Mouse (Mus musculus): Measurements from ENCODE around the gene Rgs3.
A peak's percentile ranks its signal among the peaks of the same experiment; 100 is the strongest.

Rgs3 gene

GRCm38 (mm10) chr4:62559797-62560329 is at the start of gene Rgs3:
Gene Rgs3 (plus strand): TSS chr4:62559847.
- no peak for DNase-seq

GRCm38 (mm10) chr4:62509946-62510345 is 49.7 kb upstream of the Rgs3 start:
- DNase-seq = no peak

GRCm38 (mm10) chr4:62513998-62514506 is 45.6 kb upstream of the Rgs3 start:
- DNase-seq = no peak

GRCm38 (mm10) chr4:62514995-62515394 is 44.7 kb upstream of the Rgs3 start:
- DNase-seq = no peak

- no peak for DNase-seq
These were observed 44.2 kb upstream of the Rgs3 start for GRCm38 (mm10) chr4:62515490-62515889.

- DNase-seq = peak; percentile 53 to 54
These were observed 43.6 kb upstream of the Rgs3 start for GRCm38 (mm10) chr4:62516079-62516478.

- no peak for DNase-seq
These were observed 43.1 kb upstream of the Rgs3 start for GRCm38 (mm10) chr4:62516579-62516978.

GRCm38 (mm10) chr4:62517046-62517445 is 42.6 kb upstream of the Rgs3 start:
- DNase-seq = no peak

GRCm38 (mm10) chr4:62517538-62518415 is 41.9 kb upstream of the Rgs3 start:
- DNase-seq = no peak

GRCm38 (mm10) chr4:62518416-62519121 is 41.1 kb upstream of the Rgs3 start:
- peak; percentile 59 to 66 for DNase-seq

- no peak for DNase-seq
These were observed 40.4 kb upstream of the Rgs3 start for GRCm38 (mm10) chr4:62519122-62519848.

GRCm38 (mm10) chr4:62519849-62520233 is 39.8 kb upstream of the Rgs3 start, which contains the start of gene Alad:
Gene Alad (minus strand): TSS chr4:62519918.
- DNase-seq = peak; percentile 82 to 86

- DNase-seq = no peak
These were observed 38.7 kb upstream of the Rgs3 start for GRCm38 (mm10) chr4:62520892-62521400.

GRCm38 (mm10) chr4:62524651-62525488 is 34.8 kb upstream of the Rgs3 start, which contains the start of the genes Pole3 and 4933430I17Rik:
Gene Pole3 (minus strand): TSS chr4:62525068.
Gene 4933430I17Rik (plus strand): TSS chr4:62525369.
- DNase-seq = peak; percentile 98

- no peak for DNase-seq
These were observed 34.2 kb upstream of the Rgs3 start for GRCm38 (mm10) chr4:62525489-62525811.

GRCm38 (mm10) chr4:62526256-62526655 is 33.4 kb upstream of the Rgs3 start:
- DNase-seq = no peak

- no peak for DNase-seq
These were observed 32.0 kb upstream of the Rgs3 start for GRCm38 (mm10) chr4:62527655-62528054.

GRCm38 (mm10) chr4:62533729-62534128 is 25.9 kb upstream of the Rgs3 start:
- no peak for DNase-seq

- DNase-seq = peak; percentile 53 to 61
These were observed 17.8 kb upstream of the Rgs3 start for GRCm38 (mm10) chr4:62541802-62542201.

GRCm38 (mm10) chr4:62543782-62544181 is 15.9 kb upstream of the Rgs3 start:
- no peak for DNase-seq

- no peak for DNase-seq
These were observed 14.8 kb upstream of the Rgs3 start for GRCm38 (mm10) chr4:62544801-62545200.

- DNase-seq = no peak
These were observed 7.7 kb upstream of the Rgs3 start for GRCm38 (mm10) chr4:62551966-62552365.

Data from cerebellum, postnatal 14 days (tissue).